Mouse (Mus musculus) hindbrain, embryonic 16.5 days (tissue): ENCODE results near the gene Edil3. TPM values are rescaled to one million over a fixed set of nuclear protein-coding genes. Genes with fewer than 3 reads are reported as not detected.

ENCODE experiments used
- ATAC-seq: fragments of 200-750 bp; cut with Nextera tagmentation; 2 replicates; pipeline ENCODE4 v1.8.0; 2017; ENCODE audit warnings: moderate TSS enrichment, moderate library complexity
- H3K27ac ChIP-seq: fragments of 300-500 bp; sonication (generic); 2 replicates; pipeline ENCODE4 v1.5.1; 2014; ENCODE audit warnings: low read depth, mild to moderate bottlenecking, control low read depth, low read length, moderate library complexity
- H3K27me3 ChIP-seq: fragments of 300-500 bp; sonication (generic); replicated peaks from 2 replicates; pipeline ENCODE4 v1.6.1; 2014; ENCODE audit warnings: low read length; ENCODE audit not compliant: control insufficient read depth, insufficient read depth
- H3K36me3 ChIP-seq: fragments of 300-500 bp; sonication (generic); 2 replicates; pipeline ENCODE4 v1.6.1; 2014; ENCODE audit warnings: mild to moderate bottlenecking, low read length, moderate library complexity, mixed read lengths; ENCODE audit not compliant: control insufficient read depth, insufficient read depth
- H3K4me1 ChIP-seq: fragments of 300-500 bp; sonication (generic); 2 replicates; pipeline ENCODE4 v1.6.1; 2014; ENCODE audit warnings: low read depth, low read length; ENCODE audit not compliant: control insufficient read depth, insufficient read depth
- H3K4me2 ChIP-seq: fragments of 300-500 bp; sonication (generic); 2 replicates; pipeline ENCODE4 v1.6.1; 2014; ENCODE audit warnings: mild to moderate bottlenecking, low read length, control low read depth, moderate library complexity
- H3K4me3 ChIP-seq: fragments of 300-500 bp; sonication (generic); 2 replicates; pipeline ENCODE4 v1.5.1; 2014; ENCODE audit warnings: mild to moderate bottlenecking, low read length, control low read depth, moderate library complexity
- H3K9ac ChIP-seq: fragments of 300-500 bp; sonication (generic); 2 replicates; pipeline ENCODE4 v1.6.1; 2014; ENCODE audit warnings: low read depth, mild to moderate bottlenecking, control low read depth, low read length, moderate library complexity
- H3K9me3 ChIP-seq: fragments of 300-500 bp; sonication (generic); 2 replicates; pipeline ENCODE4 v1.6.1; 2014; ENCODE audit warnings: mild to moderate bottlenecking, low read length, moderate library complexity; ENCODE audit not compliant: control insufficient read depth
- WGBS: fragments of 180-500 bp; shearing (Covaris S2); extraction: QIAGEN DNeasy Blood & Tissue Kit; methylation state at CpG from one replicate; pipeline ENCODE4 v1.1.7; 2014; 5-methylcytosine and 5-hydroxymethylcytosine counted together
- polyA plus RNA-seq: library from polyadenylated mRNA; unstranded; fragments of >200 nt; fragmentation: Nextera tagmentation; extraction: Ambion mirVana; gene quantifications from 2 replicates; pipeline ENCODE4 v1.2.1, GENCODE M21; 2015

The Edil3 gene
- polyA plus RNA-seq, 1 experiment from 2014 or later, result 63.7 TPM

- WGBS, result 88% methylated on average over 4 of the region's 4 CpGs
- H3K4me3 ChIP-seq, result no peak overlapping the region
- H3K27me3 ChIP-seq, result no peaks in the 10 kb centered on the region
- H3K9ac ChIP-seq, result no peak overlapping the region
- no peaks in the 10 kb centered on the region for H3K9me3 ChIP-seq
- H3K36me3 ChIP-seq, result no peaks in the 10 kb centered on the region
- no peak overlapping the region for H3K4me2 ChIP-seq
- H3K4me1 ChIP-seq, result no peaks in the 10 kb centered on the region
- no peak for ATAC-seq
- no peak overlapping the region for H3K27ac ChIP-seq
Observed at GRCm38 (mm10) chr13:89253990-89254642, 432.8 kb downstream of the Edil3 start.

- no peaks in the 10 kb centered on the region for H3K9me3 ChIP-seq
- no peak overlapping the region for H3K4me2 ChIP-seq
- H3K27me3 ChIP-seq, result no peaks in the 10 kb centered on the region
- no peak for ATAC-seq
- no peak overlapping the region for H3K9ac ChIP-seq
- H3K4me3 ChIP-seq, result no peak overlapping the region
- H3K36me3 ChIP-seq, result no peaks in the 10 kb centered on the region
- no peak overlapping the region for H3K27ac ChIP-seq
- no peaks in the 10 kb centered on the region for H3K4me1 ChIP-seq
- 87% methylated on average over 1 of the region's 1 CpGs for WGBS
Observed at GRCm38 (mm10) chr13:89256906-89257305, 435.6 kb downstream of the Edil3 start.

GRCm38 (mm10) chr13:89286696-89287305, 465.5 kb downstream of the Edil3 start:
- H3K27me3 ChIP-seq, result no peaks in the 10 kb centered on the region
- H3K9me3 ChIP-seq, result no peaks in the 10 kb centered on the region
- H3K4me3 ChIP-seq, result no peak overlapping the region
- no peaks in the 10 kb centered on the region for H3K36me3 ChIP-seq
- ATAC-seq, result no peak
- WGBS, result 85% methylated on average over 5 of the region's 5 CpGs
- no peak overlapping the region for H3K27ac ChIP-seq
- no peak overlapping the region for H3K9ac ChIP-seq
- H3K4me1 ChIP-seq, result no peaks in the 10 kb centered on the region
- no peak overlapping the region for H3K4me2 ChIP-seq

- H3K9ac ChIP-seq, result no peak overlapping the region
- no peak for ATAC-seq
- no peaks in the 10 kb centered on the region for H3K36me3 ChIP-seq
- no peaks in the 10 kb centered on the region for H3K27me3 ChIP-seq
- no peaks in the 10 kb centered on the region for H3K9me3 ChIP-seq
- no peaks in the 10 kb centered on the region for H3K4me1 ChIP-seq
- no peak overlapping the region for H3K4me3 ChIP-seq
- no peak overlapping the region for H3K27ac ChIP-seq
- H3K4me2 ChIP-seq, result no peak overlapping the region
- whole genome bisulfite sequencing, result 76% methylated on average over 4 of the region's 4 CpGs
Observed at GRCm38 (mm10) chr13:89288201-89288600, 466.9 kb downstream of the Edil3 start.

- no peak overlapping the region for H3K9ac ChIP-seq
- no peaks in the 10 kb centered on the region for H3K36me3 ChIP-seq
- H3K9me3 ChIP-seq, result no peaks in the 10 kb centered on the region
- H3K4me2 ChIP-seq, result no peak overlapping the region
- WGBS, result 69% methylated on average over 1 of the region's 1 CpGs
- no peaks in the 10 kb centered on the region for H3K27me3 ChIP-seq
- no peak overlapping the region for H3K27ac ChIP-seq
- no peak for ATAC-seq
- no peaks in the 10 kb centered on the region for H3K4me1 ChIP-seq
- no peak overlapping the region for H3K4me3 ChIP-seq
Observed at GRCm38 (mm10) chr13:89321155-89321554, 499.9 kb downstream of the Edil3 start.

- Histone ChIP-seq H3K27ac (no peak overlapping the region), H3K9me3 (no peaks in the 10 kb centered on the region)
Observed at GRCm38 (mm10) chr13:89324282-89324681, 503.0 kb downstream of the Edil3 start.

GRCm38 (mm10) chr13:89334494-89334893, 513.2 kb downstream of the Edil3 start:
- H3K4me2 ChIP-seq, result no peak overlapping the region

More at GRCm38 (mm10) chr13:89324282-89324681, 503.0 kb downstream of the Edil3 start:
- Histone ChIP-seq H3K4me2 (no peak overlapping the region), H3K36me3 (no peaks in the 10 kb centered on the region), H3K4me3 (no peak overlapping the region), H3K27me3 (no peaks in the 10 kb centered on the region), H3K4me1 (no peaks in the 10 kb centered on the region), H3K9ac (no peak overlapping the region)
- no peak for ATAC-seq
- WGBS, result 91% methylated on average over 2 of the region's 2 CpGs

GRCm38 (mm10) chr13:89335908-89336579, 514.8 kb downstream of the Edil3 start:
- 69% methylated on average over 7 of the region's 7 CpGs for WGBS
- Histone ChIP-seq H3K9me3 (no peaks in the 10 kb centered on the region), H3K4me2 (no peak overlapping the region), H3K4me1 (no peaks in the 10 kb centered on the region), H3K36me3 (no peaks in the 10 kb centered on the region), H3K4me3 (no peak overlapping the region), H3K27ac (no peak overlapping the region), H3K27me3 (no peaks in the 10 kb centered on the region), H3K9ac (no peak overlapping the region)
- no peak for ATAC-seq

More at GRCm38 (mm10) chr13:89334494-89334893, 513.2 kb downstream of the Edil3 start:
- Histone ChIP-seq H3K4me1 (no peaks in the 10 kb centered on the region), H3K4me3 (no peak overlapping the region), H3K36me3 (no peaks in the 10 kb centered on the region), H3K9me3 (no peaks in the 10 kb centered on the region), H3K27me3 (no peaks in the 10 kb centered on the region), H3K27ac (no peak overlapping the region), H3K9ac (no peak overlapping the region)
- no peak for ATAC-seq
- WGBS, result 56% methylated on average over 1 of the region's 1 CpGs

GRCm38 (mm10) chr13:89339055-89339454, 517.8 kb downstream of the Edil3 start:
- Histone ChIP-seq H3K4me1 (no peaks in the 10 kb centered on the region), H3K4me2 (no peak overlapping the region), H3K27ac (no peak overlapping the region), H3K4me3 (no peak overlapping the region), H3K9me3 (no peaks in the 10 kb centered on the region), H3K36me3 (no peaks in the 10 kb centered on the region), H3K27me3 (no peaks in the 10 kb centered on the region), H3K9ac (no peak overlapping the region)
- 45% methylated on average over 4 of the region's 4 CpGs for WGBS
- ATAC-seq, result peak; percentile 80
